Comparison of ENCODE assay signal across 10 mouse cellular contexts in the genomic region with DNA sequence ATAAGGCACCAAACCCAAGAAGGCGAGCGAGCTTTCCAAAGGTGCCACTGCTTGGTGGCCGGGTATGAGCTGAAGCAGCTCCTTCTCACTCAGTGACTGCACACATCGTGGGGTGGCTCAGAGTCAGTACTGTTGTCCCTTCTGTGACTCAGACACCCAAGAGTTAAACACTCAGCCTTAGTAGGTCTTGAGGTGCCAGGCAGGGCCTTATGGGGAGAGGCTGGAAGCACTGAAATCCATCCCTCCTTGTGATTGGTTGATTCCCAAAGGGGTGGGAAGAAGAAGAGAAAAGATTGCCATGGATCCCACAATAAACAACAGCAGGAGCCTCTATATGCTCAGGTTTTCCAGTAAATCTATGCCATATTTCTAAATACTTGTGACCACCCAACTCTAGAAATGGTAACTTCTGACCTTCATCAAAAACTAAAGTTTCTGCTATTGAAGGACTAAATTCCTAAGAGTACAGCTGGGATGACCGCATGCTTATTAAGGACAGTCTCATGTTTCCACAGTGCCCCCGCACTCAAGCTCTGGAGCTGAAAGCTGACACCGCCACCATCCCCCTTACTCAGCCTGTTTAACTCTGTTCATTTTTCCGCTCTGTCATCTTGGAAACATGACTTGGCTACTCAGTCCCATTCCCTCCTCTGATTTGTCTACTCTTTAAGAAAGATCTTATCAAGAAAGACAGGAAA.
DNase-seq lines count a peak whose midpoint lies in the region; ATAC-seq lines count a peak whose summit lies in the region.
"Had no signal": no experiment of that assay in that cellular context is flagged by ENCODE, and none has a peak within 500 bp of the region (broad histone marks: within the 10 kb centered on the region; RNA-seq: fewer than 3 reads in every experiment).

No protein-coding gene starts in this region.

- no peak overlapping the region for H3K27ac ChIP-seq in forebrain, embryonic 14.5 days (ENCODE audit: low read depth, low read length)
- no peak overlapping the region for H3K27ac ChIP-seq in forebrain, embryonic 15.5 days (replicated peaks)
- no peak overlapping the region for H3K27ac ChIP-seq in neural tube, embryonic 15.5 days (replicated peaks)
- H3K27ac ChIP-seq: liver, embryonic 15.5 days had no signal

- no peaks in the 10 kb centered on the region for H3K36me3 ChIP-seq in forebrain, embryonic 14.5 days (ENCODE audit: control insufficient read depth, insufficient read depth, low read length)
- H3K36me3 ChIP-seq in forebrain, embryonic 15.5 days, result no peaks in the 10 kb centered on the region
- no peaks in the 10 kb centered on the region for H3K36me3 ChIP-seq in neural tube, embryonic 15.5 days
- H3K36me3 ChIP-seq: liver, embryonic 15.5 days had no signal

- WGBS in forebrain, embryonic 14.5 days, result 32% methylated on average over 8 of the region's 8 CpGs
- WGBS in forebrain, embryonic 15.5 days, result 31% methylated on average over 8 of the region's 8 CpGs
- 47% methylated on average over 8 of the region's 8 CpGs for WGBS in neural tube, embryonic 15.5 days

- ATAC-seq in forebrain, embryonic 14.5 days, result no peak
- ATAC-seq in forebrain, embryonic 15.5 days (replicated peaks), result no peak
- no peak for ATAC-seq in neural tube, embryonic 15.5 days (ENCODE audit: low FRiP score)

- no peak overlapping the region for H3K9ac ChIP-seq in forebrain, embryonic 14.5 days (ENCODE audit: low read length)
- H3K9ac ChIP-seq in forebrain, embryonic 15.5 days (replicated peaks), result no peak overlapping the region
- H3K9ac ChIP-seq in neural tube, embryonic 15.5 days (replicated peaks), result no peak overlapping the region
- H3K9ac ChIP-seq: liver, embryonic 15.5 days had no signal

- H3K27me3 ChIP-seq in forebrain, embryonic 14.5 days (replicated peaks; ENCODE audit: control insufficient read depth, insufficient read depth, low read length), result no peaks in the 10 kb centered on the region
- H3K27me3 ChIP-seq in forebrain, embryonic 15.5 days, result no peaks in the 10 kb centered on the region
- H3K27me3 ChIP-seq in neural tube, embryonic 15.5 days (replicated peaks), result no peaks in the 10 kb centered on the region
- H3K27me3 ChIP-seq: liver, embryonic 15.5 days had no signal

- H3K4me3 ChIP-seq in forebrain, embryonic 14.5 days (ENCODE audit: low read depth, low read length), result no peak overlapping the region
- H3K4me3 ChIP-seq in forebrain, embryonic 15.5 days, result no peak overlapping the region
- H3K4me3 ChIP-seq in neural tube, embryonic 15.5 days (replicated peaks), result no peak overlapping the region
- H3K4me3 ChIP-seq: liver, embryonic 15.5 days had no signal

- H3K4me1 ChIP-seq in forebrain, embryonic 14.5 days (ENCODE audit: control insufficient read depth, insufficient read depth, low read length), result peaks cover 3% of the 10 kb centered on the region; the same call in 1 of the 2 replicates
- peaks cover 14% of the 10 kb centered on the region; the same call in 1 of the 2 replicates for H3K4me1 ChIP-seq in forebrain, embryonic 15.5 days
- H3K4me1 ChIP-seq in neural tube, embryonic 15.5 days, result peaks cover 46% of the 10 kb centered on the region

- H3K4me2 ChIP-seq in forebrain, embryonic 14.5 days (ENCODE audit: low read length), result no peak overlapping the region
- no peak overlapping the region for H3K4me2 ChIP-seq in forebrain, embryonic 15.5 days (replicated peaks)
- no peak overlapping the region for H3K4me2 ChIP-seq in neural tube, embryonic 15.5 days
- H3K4me2 ChIP-seq: liver, embryonic 15.5 days had no signal

- H3K9me3 ChIP-seq in forebrain, embryonic 14.5 days (replicated peaks; ENCODE audit: control insufficient read depth, low read length), result no peaks in the 10 kb centered on the region
- H3K9me3 ChIP-seq in forebrain, embryonic 15.5 days, result no peaks in the 10 kb centered on the region
- no peaks in the 10 kb centered on the region for H3K9me3 ChIP-seq in neural tube, embryonic 15.5 days (replicated peaks)
- H3K9me3 ChIP-seq: liver, embryonic 15.5 days had no signal

- peak; percentile 43 for DNase-seq in forebrain, embryonic 14.5 days (ENCODE audit: low spot score)
- peak; percentile 49 for DNase-seq in neural tube, embryonic 10.5 days (ENCODE audit: extremely low spot score, low spot score)
- peak; percentile 68 for DNase-seq in heart, postnatal 4 days
- DNase-seq in yolk sac, embryonic 10.5 days (ENCODE audit: low spot score), result peak; percentile 54
- DNase-seq in ovary, postnatal 14 days (ENCODE audit: low spot score), result no peak
- no peak for DNase-seq in spleen, postnatal 4 days (ENCODE audit: low spot score in 2 of 2)
- DNase-seq: cerebellum, postnatal 14 days had no signal

Comparison
In these comparisons a context has a peak if more than half of its experiments do, and no peak if none do; other contexts are left out.
1. DNase-seq: peak in forebrain, embryonic 14.5 days (single experiment), neural tube, embryonic 10.5 days (single experiment), heart, postnatal 4 days (single experiment) and yolk sac, embryonic 10.5 days (single experiment); none in ovary, postnatal 14 days (single experiment) and spleen, postnatal 4 days (0 of 2).